ENCODE assay signal across 8 mouse cellular contexts in genomic region chr4:148901275-148902052, GRCm38 (mm10).
DNase-seq lines count a peak whose midpoint lies in the region; ATAC-seq and TF ChIP-seq lines count a peak whose summit lies in the region.

No protein-coding gene starts in this region.

- no peak for TF ChIP-seq POLR2A in cerebellum, adult 2 months (IDR thresholded peaks at IDR 0.05; ENCODE audit: borderline replicate concordance, insufficient read depth, low read length)
- TF ChIP-seq POLR2A in spleen, adult 2 months (IDR thresholded peaks at IDR 0.05; ENCODE audit: low read depth, low read length) = no peak

- ATAC-seq in forebrain, embryonic 15.5 days (replicated peaks) = 0 out of 2 replicates have a peak, but pooled peaks have one; percentile 24
- ATAC-seq in limb, embryonic 15.5 days (ENCODE audit: insufficient number of reproducible peaks, low FRiP score, low TSS enrichment, low read depth) = no peak

- H3K4me3 ChIP-seq in cerebellum, adult 2 months (replicated peaks; ENCODE audit: insufficient read depth, low read depth, low read length) = peak overlapping the region; percentile 71
- H3K4me3 ChIP-seq in forebrain, embryonic 15.5 days = peak overlapping the region; percentile 67
- H3K4me3 ChIP-seq in limb, embryonic 15.5 days = peak overlapping the region; percentile 65
- peak overlapping the region; percentile 78 for H3K4me3 ChIP-seq in spleen, adult 2 months (ENCODE audit: extremely low read depth, insufficient read depth, insufficient read length)

- no peak for DNase-seq in cerebellum, adult 2 months
- no peak for DNase-seq in cerebellum, postnatal 14 days
- DNase-seq in CD4-positive helper T cell, adult 2 months (ENCODE audit: low read depth, low spot score) = peak; percentile 28
- DNase-seq in spleen, adult 2 months (ENCODE audit: low read depth in 1 of 2, low spot score in 2 of 2) = peak in 1 of 2 experiments; percentile 17
- DNase-seq in urinary bladder, postnatal 14 days (ENCODE audit: low spot score) = no peak
- no peak for DNase-seq in gastrocnemius, adult 18-20 months (ENCODE audit: low spot score)

- H3K9me3 ChIP-seq in forebrain, embryonic 15.5 days = no peaks in the 10 kb centered on the region
- no peaks in the 10 kb centered on the region for H3K9me3 ChIP-seq in limb, embryonic 15.5 days

- peak overlapping the region; percentile 30 for H3K9ac ChIP-seq in forebrain, embryonic 15.5 days (replicated peaks)
- peak overlapping the region; percentile 47; the same call in 1 of the 2 replicates for H3K9ac ChIP-seq in limb, embryonic 15.5 days

- no peaks in the 10 kb centered on the region for H3K36me3 ChIP-seq in forebrain, embryonic 15.5 days
- no peaks in the 10 kb centered on the region for H3K36me3 ChIP-seq in limb, embryonic 15.5 days
- no peaks in the 10 kb centered on the region for H3K36me3 ChIP-seq in spleen, adult 2 months (ENCODE audit: control insufficient read depth, insufficient read depth, low read length)

- H3K4me2 ChIP-seq in forebrain, embryonic 15.5 days (replicated peaks) = peak overlapping the region; percentile 98
- peak overlapping the region; percentile 95 for H3K4me2 ChIP-seq in limb, embryonic 15.5 days

- TF ChIP-seq CTCF in cerebellum, adult 2 months (IDR thresholded peaks at IDR 0.05; ENCODE audit: borderline replicate concordance, insufficient read depth, low read depth, low read length) = no peak
- TF ChIP-seq CTCF in spleen, adult 2 months (IDR thresholded peaks at IDR 0.05; ENCODE audit: extremely low read depth, insufficient read depth, insufficient read length, insufficient replicate concordance) = no peak

- 1% methylated on average over 62 of the region's 64 CpGs for WGBS in cerebellum, adult 2 months
- WGBS in forebrain, embryonic 15.5 days = under 1% methylated on average over 63 of the region's 64 CpGs
- under 1% methylated on average over 61 of the region's 64 CpGs for WGBS in limb, embryonic 15.5 days
- WGBS in spleen, adult 2 months = 1% methylated on average over 62 of the region's 64 CpGs

- H3K4me1 ChIP-seq in cerebellum, adult 2 months (ENCODE audit: control insufficient read depth, insufficient read depth, low read length) = peaks cover 14% of the 10 kb centered on the region
- peaks cover 13% of the 10 kb centered on the region for H3K4me1 ChIP-seq in forebrain, embryonic 15.5 days
- H3K4me1 ChIP-seq in limb, embryonic 15.5 days = peaks cover 22% of the 10 kb centered on the region
- H3K4me1 ChIP-seq in spleen, adult 2 months (ENCODE audit: control insufficient read depth, insufficient read depth, insufficient read length) = peaks cover 9% of the 10 kb centered on the region; the same call in 1 of the 2 replicates

- no peak overlapping the region for H3K27ac ChIP-seq in cerebellum, adult 2 months (ENCODE audit: insufficient read depth, low read length)
- no peak overlapping the region for H3K27ac ChIP-seq in forebrain, embryonic 15.5 days (replicated peaks)
- H3K27ac ChIP-seq in limb, embryonic 15.5 days = no peak overlapping the region
- H3K27ac ChIP-seq in spleen, adult 2 months (ENCODE audit: insufficient read depth, low read length) = peak overlapping the region; percentile 47

- no peaks in the 10 kb centered on the region; the same call in 1 of the 2 replicates for H3K27me3 ChIP-seq in cerebellum, adult 2 months (ENCODE audit: control insufficient read depth, insufficient read depth, low read length)
- peaks cover 48% of the 10 kb centered on the region for H3K27me3 ChIP-seq in forebrain, embryonic 15.5 days
- peaks cover 84% of the 10 kb centered on the region for H3K27me3 ChIP-seq in limb, embryonic 15.5 days
- no peaks in the 10 kb centered on the region for H3K27me3 ChIP-seq in spleen, adult 2 months (ENCODE audit: control insufficient read depth, insufficient read depth, low read length)
